Mouse (Mus musculus) gastrocnemius, postnatal 10 days (tissue): ENCODE results near the gene Sspn. TPM values are rescaled to one million over a fixed set of nuclear protein-coding genes. Genes with fewer than 3 reads are reported as not detected.

Experiments used
- total RNA-seq, 2 experiments: library from RNA; stranded (reverse); gene quantifications; 2 replicates each; pipeline ENCODE4 v1.2.3; 2021

Gene Sspn
- total RNA-seq, 2 experiments from 2014 or later, result 122 to 125 TPM

Other genes with a start within 250 kb of the Sspn start
- gene Rassf8, start 184.9 kb upstream of the Sspn start, total RNA-seq, result 10 to 100 TPM; 40.7 to 41.6 TPM
- 10 to 100 TPM; 24.7 to 36.4 TPM for gene Bhlhe41, start 66.1 kb upstream of the Sspn start, total RNA-seq